Mouse (Mus musculus): ENCODE data around the gene Rasa2. TPM values are rescaled to one million over a fixed set of nuclear protein-coding genes. Genes with fewer than 3 reads are reported as not detected.
"Not testable (repeated sequence)": the region's sequence is repeated elsewhere in the genome, so short reads cannot be mapped to it uniquely, and the experiment has no call there.

Gene Rasa2
- polyA plus RNA-seq, 1 experiment from 2014 or later: 20.2 TPM

GRCm38 (mm10) chr9:96660510-96661244 is 29.3 kb upstream of the Rasa2 start:
- H3K4me2 ChIP-seq (replicated peaks): no peak overlapping the region
- H3K9ac ChIP-seq: no peak overlapping the region
- no peaks in the 10 kb centered on the region for H3K27me3 ChIP-seq
- 0 out of 2 replicates have a peak, but pooled peaks have one; percentile 48 for ATAC-seq (ENCODE audit: low FRiP score)
- H3K27ac ChIP-seq: no peak overlapping the region
- H3K36me3 ChIP-seq: no peaks in the 10 kb centered on the region
- H3K4me1 ChIP-seq: peaks cover 5% of the 10 kb centered on the region; the same call in 1 of the 2 replicates
- 60% methylated on average over 10 of the region's 10 CpGs for WGBS
- H3K9me3 ChIP-seq (replicated peaks): no peaks in the 10 kb centered on the region
- no peak overlapping the region for H3K4me3 ChIP-seq

- Histone ChIP-seq H3K4me2 (replicated peaks) (no peak overlapping the region), H3K9me3 (replicated peaks) (no peaks in the 10 kb centered on the region), H3K27ac (no peak overlapping the region), H3K9ac (no peak overlapping the region), H3K27me3 (no peaks in the 10 kb centered on the region), H3K4me3 (no peak overlapping the region), H3K4me1 (peaks cover 5% of the 10 kb centered on the region; the same call in 1 of the 2 replicates), H3K36me3 (no peaks in the 10 kb centered on the region)
- ATAC-seq (ENCODE audit: low FRiP score): no peak
- WGBS: 79% methylated on average over 2 of the region's 2 CpGs
Measured at GRCm38 (mm10) chr9:96659801-96660200, 28.4 kb upstream of the Rasa2 start.

GRCm38 (mm10) chr9:96653538-96653937 is 22.1 kb upstream of the Rasa2 start:
- no peak overlapping the region for H3K4me2 ChIP-seq (replicated peaks)
- H3K4me1 ChIP-seq: no peaks in the 10 kb centered on the region
- H3K9me3 ChIP-seq (replicated peaks): no peaks in the 10 kb centered on the region
- H3K27ac ChIP-seq: no peak overlapping the region
- no peak overlapping the region for H3K4me3 ChIP-seq
- 74% methylated on average over 4 of the region's 4 CpGs for WGBS
- no peaks in the 10 kb centered on the region for H3K36me3 ChIP-seq
- no peak overlapping the region for H3K9ac ChIP-seq
- no peak for ATAC-seq (ENCODE audit: low FRiP score)
- H3K27me3 ChIP-seq: no peaks in the 10 kb centered on the region

GRCm38 (mm10) chr9:96652763-96653162 is 21.3 kb upstream of the Rasa2 start:
- Histone ChIP-seq H3K9ac (no peak overlapping the region), H3K27me3 (no peaks in the 10 kb centered on the region), H3K27ac (no peak overlapping the region), H3K36me3 (no peaks in the 10 kb centered on the region), H3K4me1 (no peaks in the 10 kb centered on the region), H3K9me3 (replicated peaks) (no peaks in the 10 kb centered on the region), H3K4me2 (replicated peaks) (no peak overlapping the region), H3K4me3 (no peak overlapping the region)
- ATAC-seq (ENCODE audit: low FRiP score): no peak
- 65% methylated on average over 6 of the region's 6 CpGs for WGBS

GRCm38 (mm10) chr9:96650807-96651206 is 19.4 kb upstream of the Rasa2 start:
- Histone ChIP-seq H3K27ac (no peak overlapping the region), H3K4me3 (no peak overlapping the region), H3K9ac (no peak overlapping the region), H3K27me3 (no peaks in the 10 kb centered on the region), H3K4me2 (replicated peaks) (no peak overlapping the region), H3K4me1 (no peaks in the 10 kb centered on the region), H3K36me3 (no peaks in the 10 kb centered on the region), H3K9me3 (replicated peaks) (no peaks in the 10 kb centered on the region)
- WGBS: 92% methylated on average over 7 of the region's 7 CpGs
- no peak for ATAC-seq (ENCODE audit: low FRiP score)

- ATAC-seq (ENCODE audit: low FRiP score): no peak
- H3K4me2 ChIP-seq (replicated peaks): no peak overlapping the region
- H3K9ac ChIP-seq: no peak overlapping the region
- no peaks in the 10 kb centered on the region for H3K4me1 ChIP-seq
- H3K9me3 ChIP-seq (replicated peaks): no peaks in the 10 kb centered on the region
- no peaks in the 10 kb centered on the region for H3K27me3 ChIP-seq
- 75% methylated on average over 9 of the region's 9 CpGs for WGBS
- H3K4me3 ChIP-seq: no peak overlapping the region
- no peak overlapping the region for H3K27ac ChIP-seq
- no peaks in the 10 kb centered on the region for H3K36me3 ChIP-seq
Measured at GRCm38 (mm10) chr9:96649924-96650323, 18.5 kb upstream of the Rasa2 start.

- 93% methylated on average over 4 of the region's 4 CpGs for WGBS
- ATAC-seq (ENCODE audit: low FRiP score): no peak
- H3K9ac ChIP-seq: no peak overlapping the region
- no peak overlapping the region for H3K4me3 ChIP-seq
- H3K27me3 ChIP-seq: no peaks in the 10 kb centered on the region
- H3K4me1 ChIP-seq: no peaks in the 10 kb centered on the region
- no peaks in the 10 kb centered on the region for H3K9me3 ChIP-seq (replicated peaks)
- H3K27ac ChIP-seq: no peak overlapping the region
- no peaks in the 10 kb centered on the region for H3K36me3 ChIP-seq
- H3K4me2 ChIP-seq (replicated peaks): no peak overlapping the region
Measured at GRCm38 (mm10) chr9:96649362-96649761, 17.9 kb upstream of the Rasa2 start.

- Histone ChIP-seq H3K27me3 (no peaks in the 10 kb centered on the region), H3K27ac (no peak overlapping the region), H3K4me2 (replicated peaks) (no peak overlapping the region), H3K9me3 (replicated peaks) (no peaks in the 10 kb centered on the region), H3K36me3 (no peaks in the 10 kb centered on the region), H3K4me3 (no peak overlapping the region), H3K9ac (no peak overlapping the region), H3K4me1 (no peaks in the 10 kb centered on the region)
- 67% methylated on average over 2 of the region's 2 CpGs for WGBS
- no peak for ATAC-seq (ENCODE audit: low FRiP score)
Measured at GRCm38 (mm10) chr9:96646668-96647295, 15.4 kb upstream of the Rasa2 start.

GRCm38 (mm10) chr9:96644840-96645239 is 13.4 kb upstream of the Rasa2 start:
- Histone ChIP-seq H3K36me3 (no peaks in the 10 kb centered on the region), H3K27me3 (no peaks in the 10 kb centered on the region), H3K4me1 (no peaks in the 10 kb centered on the region), H3K9me3 (replicated peaks) (no peaks in the 10 kb centered on the region), H3K4me3 (no peak overlapping the region), H3K4me2 (replicated peaks) (no peak overlapping the region), H3K9ac (no peak overlapping the region), H3K27ac (no peak overlapping the region)
- WGBS: 83% methylated on average over 2 of the region's 2 CpGs
- ATAC-seq (ENCODE audit: low FRiP score): no peak

GRCm38 (mm10) chr9:96644002-96644401 is 12.6 kb upstream of the Rasa2 start:
- WGBS: 94% methylated on average over 3 of the region's 3 CpGs

GRCm38 (mm10) chr9:96639451-96639850 is 8.0 kb upstream of the Rasa2 start:
- Histone ChIP-seq H3K9me3 (replicated peaks) (no peaks in the 10 kb centered on the region), H3K4me1 (no peaks in the 10 kb centered on the region), H3K4me2 (replicated peaks) (no peak overlapping the region), H3K9ac (no peak overlapping the region), H3K27ac (no peak overlapping the region), H3K27me3 (peaks cover 4% of the 10 kb centered on the region; the same call in 1 of the 2 replicates), H3K4me3 (no peak overlapping the region), H3K36me3 (no peaks in the 10 kb centered on the region)
- no peak for ATAC-seq (ENCODE audit: low FRiP score)
- 93% methylated on average over 7 of the region's 7 CpGs for WGBS

More at GRCm38 (mm10) chr9:96644002-96644401, 12.6 kb upstream of the Rasa2 start:
- H3K4me2 ChIP-seq (replicated peaks); H3K9ac ChIP-seq; H3K4me3 ChIP-seq; ATAC-seq (ENCODE audit: low FRiP score); H3K9me3 ChIP-seq (replicated peaks); H3K27me3 ChIP-seq; H3K4me1 ChIP-seq; H3K36me3 ChIP-seq; H3K27ac ChIP-seq: not testable (repeated sequence)

- Histone ChIP-seq H3K9ac (no peak overlapping the region), H3K27me3 (peaks cover 8% of the 10 kb centered on the region; the same call in 1 of the 2 replicates), H3K36me3 (no peaks in the 10 kb centered on the region), H3K4me1 (no peaks in the 10 kb centered on the region), H3K27ac (no peak overlapping the region), H3K4me3 (no peak overlapping the region), H3K9me3 (replicated peaks) (no peaks in the 10 kb centered on the region), H3K4me2 (replicated peaks) (no peak overlapping the region)
- no peak for ATAC-seq (ENCODE audit: low FRiP score)
- 88% methylated on average over 7 of the region's 7 CpGs for WGBS
Measured at GRCm38 (mm10) chr9:96638508-96638907, 7.1 kb upstream of the Rasa2 start.

- Histone ChIP-seq H3K4me2 (replicated peaks) (no peak overlapping the region), H3K27me3 (peaks cover 13% of the 10 kb centered on the region; the same call in 1 of the 2 replicates), H3K27ac (no peak overlapping the region), H3K36me3 (no peaks in the 10 kb centered on the region), H3K9ac (no peak overlapping the region), H3K4me3 (no peak overlapping the region), H3K9me3 (replicated peaks) (no peaks in the 10 kb centered on the region), H3K4me1 (no peaks in the 10 kb centered on the region)
- ATAC-seq (ENCODE audit: low FRiP score): no peak
- WGBS: 76% methylated on average over 7 of the region's 7 CpGs
Measured at GRCm38 (mm10) chr9:96637157-96637548, 5.7 kb upstream of the Rasa2 start.

Data from hindbrain, embryonic 12.5 days (tissue).